Mouse (Mus musculus) limb, embryonic 15.5 days (tissue): ENCODE data around the gene Stk33. TPM values are rescaled to one million over a fixed set of nuclear protein-coding genes. Genes with fewer than 3 reads are reported as not detected.
"Not testable (repeated sequence)": the region's sequence is repeated elsewhere in the genome, so short reads cannot be mapped to it uniquely, and the experiment has no call there.

Experiments
- ATAC-seq: fragments of 200-750 bp; cut with Nextera tagmentation; 2 replicates; pipeline ENCODE4 v1.8.0; 2017; ENCODE audit warnings: low read depth, moderate TSS enrichment; ENCODE audit not compliant: insufficient number of reproducible peaks, low FRiP score, low TSS enrichment
- H3K27ac ChIP-seq: fragments of 300-500 bp; sonication (generic); 2 replicates; pipeline ENCODE4 v1.5.1; 2015; ENCODE audit warnings: moderate library complexity, mild to moderate bottlenecking, inconsistent platforms
- H3K27me3 ChIP-seq: fragments of 300-500 bp; sonication (generic); 2 replicates; pipeline ENCODE4 v1.6.1; 2015; ENCODE audit warnings: inconsistent platforms
- H3K36me3 ChIP-seq: fragments of 300-500 bp; sonication (generic); 2 replicates; pipeline ENCODE4 v1.6.1; 2015; ENCODE audit warnings: inconsistent platforms
- H3K4me1 ChIP-seq: fragments of 300-500 bp; sonication (generic); 2 replicates; pipeline ENCODE4 v1.6.1; 2015; ENCODE audit warnings: inconsistent platforms
- H3K4me2 ChIP-seq: fragments of 300-500 bp; sonication (generic); 2 replicates; pipeline ENCODE4 v1.6.1; 2015; ENCODE audit warnings: mild to moderate bottlenecking, inconsistent platforms
- H3K4me3 ChIP-seq: fragments of 300-500 bp; sonication (generic); 2 replicates; pipeline ENCODE4 v1.5.1; 2015; ENCODE audit warnings: mild to moderate bottlenecking, inconsistent platforms
- H3K9ac ChIP-seq: fragments of 300-500 bp; sonication (generic); 2 replicates; pipeline ENCODE4 v1.6.1; 2015; ENCODE audit warnings: inconsistent platforms
- H3K9me3 ChIP-seq: fragments of 300-500 bp; sonication (generic); 2 replicates; pipeline ENCODE4 v1.6.1; 2016; ENCODE audit warnings: inconsistent platforms
- WGBS: fragments of 180-500 bp; shearing (Covaris S2); methylation state at CpG from one replicate; pipeline ENCODE4 v1.1.7; 2015; 5-methylcytosine and 5-hydroxymethylcytosine counted together
- polyA plus RNA-seq: library from polyadenylated mRNA; unstranded; fragments of >200 nt; fragmentation: Nextera tagmentation; extraction: Ambion mirVana; gene quantifications from 2 replicates; pipeline ENCODE4 v1.2.1, GENCODE M21; 2015

Gene Stk33
- polyA plus RNA-seq, 1 experiment from 2014 or later = 1.2 TPM

- Histone ChIP-seq H3K4me3 (no peak overlapping the region), H3K9me3 (no peaks in the 10 kb centered on the region), H3K9ac (no peak overlapping the region), H3K27me3 (no peaks in the 10 kb centered on the region; the same call in 1 of the 2 replicates), H3K36me3 (no peaks in the 10 kb centered on the region), H3K4me1 (no peaks in the 10 kb centered on the region), H3K27ac (no peak overlapping the region), H3K4me2 (no peak overlapping the region)
- 9% methylated on average over 6 of the region's 6 CpGs for WGBS
- ATAC-seq = no peak
Observed at GRCm38 (mm10) chr7:109445012-109445411, 6.1 kb upstream of the Stk33 start.

GRCm38 (mm10) chr7:109442739-109443138, 3.9 kb upstream of the Stk33 start:
- Histone ChIP-seq H3K9ac (no peak overlapping the region), H3K4me3 (no peak overlapping the region), H3K27me3 (peaks cover 8% of the 10 kb centered on the region), H3K9me3 (no peaks in the 10 kb centered on the region), H3K36me3 (no peaks in the 10 kb centered on the region), H3K4me1 (peaks cover 15% of the 10 kb centered on the region), H3K27ac (no peak overlapping the region), H3K4me2 (no peak overlapping the region)
- 62% methylated on average over 5 of the region's 5 CpGs for WGBS
- no peak for ATAC-seq

GRCm38 (mm10) chr7:109440697-109441269, 1.9 kb upstream of the Stk33 start:
- no peak for ATAC-seq
- H3K4me3 ChIP-seq = no peak overlapping the region

DNA sequence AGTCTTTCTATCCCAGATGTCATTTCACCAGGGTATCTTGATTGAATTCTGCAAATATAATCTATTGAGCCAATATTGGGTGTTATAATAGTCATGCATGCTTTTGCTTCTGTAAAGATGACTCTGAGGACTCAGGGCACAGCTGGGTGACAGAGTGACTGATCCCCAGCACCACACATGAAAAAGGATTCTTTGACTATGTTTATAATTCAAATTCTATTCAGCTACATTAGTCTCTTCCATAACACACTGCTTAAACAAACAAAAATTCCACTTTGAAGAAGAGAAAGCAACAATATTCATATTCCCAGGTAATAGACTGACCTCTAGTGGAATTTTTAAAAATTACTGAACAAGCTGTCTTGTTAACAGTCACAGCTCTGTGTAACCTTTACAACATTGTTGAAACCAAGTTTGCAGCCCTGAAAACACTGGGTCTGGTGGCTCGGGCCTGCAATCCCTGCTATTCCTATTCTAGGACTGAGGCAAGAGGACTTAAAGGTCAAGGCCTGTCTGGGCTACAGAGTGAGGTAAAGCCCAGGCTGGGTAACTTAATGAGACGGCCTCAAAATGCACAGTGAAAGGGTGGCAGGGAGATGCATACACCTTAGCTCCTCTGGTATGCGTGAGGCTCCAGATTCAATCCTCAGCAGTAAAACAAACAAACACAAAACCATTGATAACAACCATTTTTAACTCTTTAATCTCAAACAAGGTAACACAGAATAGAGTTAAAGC, 14.3 kb downstream of the Stk33 start:
- no peaks in the 10 kb centered on the region for H3K36me3 ChIP-seq
- 62% methylated on average over 3 of the region's 3 CpGs for WGBS
- H3K27ac ChIP-seq = no peak overlapping the region
- no peaks in the 10 kb centered on the region for H3K4me1 ChIP-seq
- ATAC-seq = no peak
- no peaks in the 10 kb centered on the region for H3K9me3 ChIP-seq
- H3K4me3 ChIP-seq = no peak overlapping the region
- H3K4me2 ChIP-seq = no peak overlapping the region
- H3K9ac ChIP-seq = no peak overlapping the region
- no peaks in the 10 kb centered on the region for H3K27me3 ChIP-seq

More at GRCm38 (mm10) chr7:109440697-109441269, 1.9 kb upstream of the Stk33 start:
- 86% methylated on average over 9 of the region's 9 CpGs for WGBS
- Histone ChIP-seq H3K4me1 (peaks cover 15% of the 10 kb centered on the region), H3K27me3 (peaks cover 8% of the 10 kb centered on the region), H3K27ac (no peak overlapping the region), H3K36me3 (no peaks in the 10 kb centered on the region), H3K9ac (no peak overlapping the region), H3K9me3 (no peaks in the 10 kb centered on the region), H3K4me2 (no peak overlapping the region)

- Histone ChIP-seq H3K4me2 (no peak overlapping the region), H3K27me3 (no peaks in the 10 kb centered on the region), H3K4me1 (no peaks in the 10 kb centered on the region), H3K36me3 (no peaks in the 10 kb centered on the region), H3K9me3 (no peaks in the 10 kb centered on the region), H3K9ac (no peak overlapping the region), H3K4me3 (no peak overlapping the region), H3K27ac (no peak overlapping the region)
- WGBS = 70% methylated on average over 8 of the region's 8 CpGs
- no peak for ATAC-seq
Observed at GRCm38 (mm10) chr7:109422803-109423202, 16.1 kb downstream of the Stk33 start.

- 58% methylated on average over 7 of the region's 7 CpGs for whole genome bisulfite sequencing
- no peak overlapping the region for H3K4me2 ChIP-seq
- H3K4me3 ChIP-seq = no peak overlapping the region
- H3K4me1 ChIP-seq = no peaks in the 10 kb centered on the region
- no peak overlapping the region for H3K27ac ChIP-seq
- H3K9ac ChIP-seq = no peak overlapping the region
- no peak for ATAC-seq
- H3K36me3 ChIP-seq = no peaks in the 10 kb centered on the region
- no peaks in the 10 kb centered on the region for H3K27me3 ChIP-seq
- H3K9me3 ChIP-seq = no peaks in the 10 kb centered on the region
Observed at GRCm38 (mm10) chr7:109405491-109405890, 33.4 kb downstream of the Stk33 start.

DNA sequence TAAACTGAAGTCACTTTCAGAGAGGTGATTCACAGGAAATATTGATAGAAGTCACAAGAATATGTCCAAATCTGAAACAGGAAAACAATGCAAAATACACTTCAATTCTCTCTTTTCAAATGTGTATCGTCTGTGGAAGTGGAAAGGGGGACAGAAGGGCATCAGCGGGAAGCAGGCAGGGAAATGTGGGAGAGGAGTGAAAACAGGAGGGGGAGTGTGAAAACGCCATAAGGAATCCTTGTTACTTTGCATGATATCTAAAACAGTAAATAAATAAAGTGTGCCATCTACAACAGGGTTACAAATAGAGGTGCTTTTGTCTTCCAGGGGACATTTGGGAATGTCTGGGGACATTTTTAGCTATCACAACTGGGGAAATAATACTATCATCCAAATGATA, 39.6 kb downstream of the Stk33 start:
- no peaks in the 10 kb centered on the region for H3K9me3 ChIP-seq
- no peak overlapping the region for H3K27ac ChIP-seq
- 70% methylated on average over 3 of the region's 3 CpGs for WGBS
- no peaks in the 10 kb centered on the region for H3K4me1 ChIP-seq
- no peak overlapping the region for H3K4me2 ChIP-seq
- H3K27me3 ChIP-seq = no peaks in the 10 kb centered on the region
- no peaks in the 10 kb centered on the region for H3K36me3 ChIP-seq
- no peak for ATAC-seq
- H3K4me3 ChIP-seq = no peak overlapping the region
- H3K9ac ChIP-seq = no peak overlapping the region

GRCm38 (mm10) chr7:109381131-109381530, 57.8 kb downstream of the Stk33 start:
- Histone ChIP-seq H3K27ac (no peak overlapping the region), H3K9ac (no peak overlapping the region), H3K4me1 (no peaks in the 10 kb centered on the region), H3K4me3 (no peak overlapping the region), H3K36me3 (no peaks in the 10 kb centered on the region), H3K9me3 (no peaks in the 10 kb centered on the region), H3K4me2 (no peak overlapping the region), H3K27me3 (no peaks in the 10 kb centered on the region)
- ATAC-seq = no peak
- 49% methylated on average over 1 of the region's 1 CpGs for WGBS

GRCm38 (mm10) chr7:109373556-109373955, 65.3 kb downstream of the Stk33 start:
- not testable (repeated sequence) for H3K36me3 ChIP-seq, H3K9me3 ChIP-seq
- WGBS = 80% methylated on average over 6 of the region's 6 CpGs

GRCm38 (mm10) chr7:109358435-109359187, 80.3 kb downstream of the Stk33 start:
- H3K27ac ChIP-seq = no peak overlapping the region
- no peaks in the 10 kb centered on the region for H3K4me1 ChIP-seq
- ATAC-seq = no peak
- H3K27me3 ChIP-seq = no peaks in the 10 kb centered on the region
- H3K9me3 ChIP-seq = no peaks in the 10 kb centered on the region
- H3K4me3 ChIP-seq = no peak overlapping the region
- WGBS = 53% methylated on average over 5 of the region's 5 CpGs
- no peak overlapping the region for H3K9ac ChIP-seq
- no peaks in the 10 kb centered on the region for H3K36me3 ChIP-seq
- no peak overlapping the region for H3K4me2 ChIP-seq

More at GRCm38 (mm10) chr7:109373556-109373955, 65.3 kb downstream of the Stk33 start:
- not testable (repeated sequence) for H3K9ac ChIP-seq, H3K4me3 ChIP-seq, H3K4me2 ChIP-seq, ATAC-seq, H3K27ac ChIP-seq, H3K27me3 ChIP-seq, H3K4me1 ChIP-seq

DNA sequence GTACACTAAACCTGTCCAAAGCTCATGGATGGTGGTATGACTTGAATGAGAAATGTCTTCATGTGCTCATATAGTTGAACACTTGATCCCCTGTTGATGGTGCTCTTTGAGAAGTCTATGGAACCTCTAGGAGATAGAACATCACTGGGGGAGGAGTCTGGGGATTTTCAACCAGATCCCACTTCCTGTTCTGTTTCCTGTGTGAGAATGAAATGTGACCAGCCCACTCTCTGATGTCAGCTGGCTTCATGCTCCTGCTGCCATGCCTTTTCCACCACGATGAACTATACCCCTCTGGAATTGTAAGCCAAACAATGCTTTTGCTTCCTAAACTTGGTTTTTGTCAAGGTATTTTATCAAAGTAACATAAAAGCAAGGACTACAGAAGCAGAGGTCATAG, 81.0 kb downstream of the Stk33 start:
- H3K9ac ChIP-seq = no peak overlapping the region
- H3K27me3 ChIP-seq = no peaks in the 10 kb centered on the region
- H3K9me3 ChIP-seq = no peaks in the 10 kb centered on the region
- H3K4me2 ChIP-seq = no peak overlapping the region
- H3K36me3 ChIP-seq = no peaks in the 10 kb centered on the region
- 67% methylated on average over 1 of the region's 1 CpGs for WGBS
- ATAC-seq = no peak
- no peaks in the 10 kb centered on the region for H3K4me1 ChIP-seq
- H3K27ac ChIP-seq = no peak overlapping the region
- no peak overlapping the region for H3K4me3 ChIP-seq

DNA sequence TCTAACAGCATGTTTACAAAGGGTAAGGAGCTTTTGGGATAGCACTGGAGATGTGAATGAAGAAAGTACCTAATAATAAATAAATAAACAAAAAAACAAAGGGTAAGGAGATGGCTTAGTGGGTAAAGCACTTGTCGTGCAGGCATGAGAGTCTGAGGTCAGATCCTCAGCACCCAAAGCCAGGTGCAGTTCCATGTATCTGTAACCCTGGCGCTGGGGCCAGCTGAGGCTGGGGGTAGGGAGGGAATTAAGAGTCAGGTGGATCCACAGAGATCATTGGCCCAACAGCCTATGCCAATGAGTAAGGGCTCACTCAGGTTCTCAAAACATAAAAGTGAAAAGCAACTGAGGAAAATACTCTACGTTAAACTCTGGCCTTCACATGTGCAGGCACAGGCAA, 91.6 kb downstream of the Stk33 start:
- H3K27ac ChIP-seq = no peak overlapping the region
- no peaks in the 10 kb centered on the region for H3K9me3 ChIP-seq
- no peaks in the 10 kb centered on the region for H3K4me1 ChIP-seq
- H3K9ac ChIP-seq = no peak overlapping the region
- WGBS = 78% methylated on average over 3 of the region's 3 CpGs
- no peak overlapping the region for H3K4me2 ChIP-seq
- no peak overlapping the region for H3K4me3 ChIP-seq
- no peaks in the 10 kb centered on the region for H3K27me3 ChIP-seq
- ATAC-seq = no peak
- no peaks in the 10 kb centered on the region for H3K36me3 ChIP-seq
